Mouse (Mus musculus) limb, embryonic 14.5 days (tissue): Measurements from ENCODE around the gene Abtb2. TPM values are rescaled to one million over a fixed set of nuclear protein-coding genes. Genes with fewer than 3 reads are reported as not detected.
A peak's percentile ranks its signal among the peaks of the same experiment; 100 is the strongest.

Experiments
- ATAC-seq: fragments of 200-750 bp; cut with Nextera tagmentation; 2 replicates; pipeline ENCODE4 v1.8.0; 2017; ENCODE audit warnings: low read depth, moderate number of reproducible peaks, moderate TSS enrichment; ENCODE audit not compliant: low FRiP score
- DNase-seq: peaks from one replicate; pipeline ENCODE4 v3.0.0-alpha.2; 2015; ENCODE audit warnings: low spot score
- H3K27ac ChIP-seq: fragments of 300-500 bp; sonication (generic); replicated peaks from 2 replicates; pipeline ENCODE4 v1.5.1; 2014; ENCODE audit warnings: low read depth, mild to moderate bottlenecking, low read length, moderate library complexity, mixed read lengths
- H3K27me3 ChIP-seq: fragments of 300-500 bp; sonication (generic); 2 replicates; pipeline ENCODE4 v1.6.1; 2014; ENCODE audit warnings: low read length, mixed read lengths; ENCODE audit not compliant: control insufficient read depth, insufficient read depth
- H3K36me3 ChIP-seq: fragments of 300-500 bp; sonication (generic); 2 replicates; pipeline ENCODE4 v1.6.1; 2014; ENCODE audit warnings: mild to moderate bottlenecking, low read length, moderate library complexity, mixed read lengths; ENCODE audit not compliant: control insufficient read depth, insufficient read depth
- H3K4me1 ChIP-seq: fragments of 300-500 bp; sonication (generic); 2 replicates; pipeline ENCODE4 v1.6.1; 2014; ENCODE audit warnings: antibody characterized with exemption, low read length, mixed read lengths; ENCODE audit not compliant: control insufficient read depth, insufficient read depth
- H3K4me2 ChIP-seq: fragments of 300-500 bp; sonication (generic); replicated peaks from 2 replicates; pipeline ENCODE4 v1.6.1; 2014; ENCODE audit warnings: low read depth, mild to moderate bottlenecking, low read length, moderate library complexity; ENCODE audit not compliant: severe bottlenecking
- H3K4me3 ChIP-seq: fragments of 300-500 bp; sonication (generic); replicated peaks from 2 replicates; pipeline ENCODE4 v1.5.1; 2014; ENCODE audit warnings: low read length
- H3K9ac ChIP-seq: fragments of 300-500 bp; sonication (generic); 2 replicates; pipeline ENCODE4 v1.6.1; 2014; ENCODE audit warnings: mild to moderate bottlenecking, low read depth, low read length, moderate library complexity; ENCODE audit not compliant: severe bottlenecking
- H3K9me3 ChIP-seq: fragments of 300-500 bp; sonication (generic); 2 replicates; pipeline ENCODE4 v1.6.1; 2016; ENCODE audit warnings: low read length; ENCODE audit not compliant: control insufficient read depth
- POLR2A ChIP-seq: fragments of 200-500 bp; IDR thresholded peaks from 2 replicates; pipeline ENCODE4 v1.8.0; 2012; ENCODE audit warnings: inconsistent platforms, mild to moderate bottlenecking, moderate library complexity, borderline replicate concordance; ENCODE audit not compliant: insufficient read depth, insufficient read length; ENCODE audit errors: extremely low read depth
- WGBS: fragments of 180-500 bp; shearing (Covaris S2); extraction: QIAGEN DNeasy Blood & Tissue Kit; methylation state at CpG from one replicate; pipeline ENCODE4 v1.1.7; 2014; 5-methylcytosine and 5-hydroxymethylcytosine counted together
- polyA plus RNA-seq, 2 experiments: library from polyadenylated mRNA; depleted of rRNA in 1 of 2; stranded (reverse) in 1 of 2; unstranded in 1 of 2; fragments of >200 nt; fragmentation: Nextera tagmentation in 1 of 2; extraction: Ambion mirVana in 1 of 2; gene quantifications; 2 replicates each; pipeline versions ENCODE4 v1.2.1 to v1.2.3; 2012 to 2014

Gene Abtb2
- polyA plus RNA-seq, 2 experiments = 15.6 to 22.7 TPM

- no peak for TF ChIP-seq POLR2A
- H3K27ac ChIP-seq = no peak overlapping the region
- H3K4me1 ChIP-seq = peaks cover 25% of the 10 kb centered on the region
- DNase-seq (no peak), ATAC-seq (peak; percentile 47; the same call in 1 of the 2 replicates)
- no peak overlapping the region for H3K4me2 ChIP-seq
- H3K36me3 ChIP-seq = no peaks in the 10 kb centered on the region
- no peak overlapping the region for H3K9ac ChIP-seq
- H3K27me3 ChIP-seq = no peaks in the 10 kb centered on the region
- no peak overlapping the region for H3K4me3 ChIP-seq
- WGBS = 11% methylated on average over 2 of the region's 2 CpGs
- H3K9me3 ChIP-seq = no peaks in the 10 kb centered on the region
Observed at GRCm38 (mm10) chr2:103676808-103677207, 110.7 kb downstream of the Abtb2 start.

- WGBS = 72% methylated on average over 7 of the region's 7 CpGs
- Histone ChIP-seq H3K4me2 (no peak overlapping the region), H3K27ac (no peak overlapping the region), H3K9me3 (no peaks in the 10 kb centered on the region), H3K4me1 (peaks cover 16% of the 10 kb centered on the region), H3K27me3 (no peaks in the 10 kb centered on the region), H3K36me3 (no peaks in the 10 kb centered on the region), H3K9ac (no peak overlapping the region), H3K4me3 (no peak overlapping the region)
- TF ChIP-seq POLR2A = no peak
- DNase-seq (no peak), ATAC-seq (no peak)
Observed at GRCm38 (mm10) chr2:103677614-103678369, 111.7 kb downstream of the Abtb2 start.

- TF ChIP-seq POLR2A = no peak
- Histone ChIP-seq H3K9ac (no peak overlapping the region), H3K27me3 (no peaks in the 10 kb centered on the region), H3K4me2 (no peak overlapping the region), H3K9me3 (no peaks in the 10 kb centered on the region), H3K36me3 (peaks cover under 1% of the 10 kb centered on the region; the same call in 1 of the 2 replicates), H3K27ac (no peak overlapping the region), H3K4me3 (no peak overlapping the region), H3K4me1 (peaks cover 14% of the 10 kb centered on the region)
- DNase-seq = no peak
- WGBS = 79% methylated on average over 6 of the region's 6 CpGs
- no peak for ATAC-seq
Observed at GRCm38 (mm10) chr2:103678433-103678832, 112.3 kb downstream of the Abtb2 start.

- no peak overlapping the region for H3K4me3 ChIP-seq
- no peak overlapping the region for H3K27ac ChIP-seq
- H3K9ac ChIP-seq = no peak overlapping the region
- H3K27me3 ChIP-seq = no peaks in the 10 kb centered on the region
- H3K4me1 ChIP-seq = peaks cover 26% of the 10 kb centered on the region
- ATAC-seq (no peak), DNase-seq (no peak)
- no peak overlapping the region for H3K4me2 ChIP-seq
- WGBS = 68% methylated on average over 9 of the region's 9 CpGs
- peaks cover 6% of the 10 kb centered on the region; the same call in 1 of the 2 replicates for H3K36me3 ChIP-seq
- no peak for TF ChIP-seq POLR2A
- no peaks in the 10 kb centered on the region for H3K9me3 ChIP-seq
Observed at GRCm38 (mm10) chr2:103680364-103681110, 114.4 kb downstream of the Abtb2 start.

GRCm38 (mm10) chr2:103681149-103681548 lies 115.0 kb downstream of the Abtb2 start:
- Histone ChIP-seq H3K27me3 (no peaks in the 10 kb centered on the region), H3K27ac (no peak overlapping the region), H3K9me3 (no peaks in the 10 kb centered on the region), H3K9ac (no peak overlapping the region), H3K36me3 (peaks cover 6% of the 10 kb centered on the region; the same call in 1 of the 2 replicates), H3K4me1 (peaks cover 32% of the 10 kb centered on the region), H3K4me3 (no peak overlapping the region), H3K4me2 (no peak overlapping the region)
- WGBS = 80% methylated on average over 5 of the region's 5 CpGs
- ATAC-seq (no peak), DNase-seq (no peak)
- TF ChIP-seq POLR2A = no peak
